ENCODE assay signal across 13 mouse cellular contexts in genomic region chr9:108204884-108205570, GRCm38 (mm10). TPM values are rescaled to one million over a fixed set of nuclear protein-coding genes. Genes with fewer than 3 reads are reported as not detected.
DNase-seq lines count a peak whose midpoint lies in the region; ATAC-seq and TF ChIP-seq lines count a peak whose summit lies in the region.
"Had no signal": no experiment of that assay in that cellular context is flagged by ENCODE, and none has a peak within 500 bp of the region (broad histone marks: within the 10 kb centered on the region; RNA-seq: fewer than 3 reads in every experiment).

No protein-coding gene starts in this region.

- WGBS in embryonic facial prominence, embryonic 10.5 days: 71% methylated on average over 8 of the region's 8 CpGs
- 29% methylated on average over 8 of the region's 8 CpGs for WGBS in hindbrain, embryonic 15.5 days
- WGBS in neural tube, embryonic 12.5 days: 52% methylated on average over 8 of the region's 8 CpGs
- WGBS in intestine, embryonic 15.5 days: 86% methylated on average over 8 of the region's 8 CpGs
- 80% methylated on average over 8 of the region's 8 CpGs for WGBS in kidney, embryonic 14.5 days

- peak; percentile 61 for ATAC-seq in hindbrain, embryonic 15.5 days (ENCODE audit: low FRiP score, low read depth)
- peak; percentile 59; the same call in 1 of the 2 replicates for ATAC-seq in neural tube, embryonic 12.5 days (ENCODE audit: low FRiP score, low read depth)
- no peak for ATAC-seq in intestine, embryonic 15.5 days
- no peak for ATAC-seq in kidney, embryonic 14.5 days (ENCODE audit: low FRiP score, low TSS enrichment)

- H3K36me3 ChIP-seq in embryonic facial prominence, embryonic 10.5 days (replicated peaks): peaks cover 49% of the 10 kb centered on the region
- H3K36me3 ChIP-seq in hindbrain, embryonic 15.5 days: peaks cover 30% of the 10 kb centered on the region
- peaks cover 34% of the 10 kb centered on the region for H3K36me3 ChIP-seq in neural tube, embryonic 12.5 days
- H3K36me3 ChIP-seq in intestine, embryonic 15.5 days: peaks cover 26% of the 10 kb centered on the region
- H3K36me3 ChIP-seq in kidney, embryonic 14.5 days (ENCODE audit: control insufficient read depth, insufficient read depth, low read length): peaks cover 41% of the 10 kb centered on the region

- no peak overlapping the region for H3K9ac ChIP-seq in hindbrain, embryonic 15.5 days
- no peak overlapping the region for H3K9ac ChIP-seq in neural tube, embryonic 12.5 days
- no peak overlapping the region for H3K9ac ChIP-seq in intestine, embryonic 15.5 days
- H3K9ac ChIP-seq in kidney, embryonic 14.5 days (ENCODE audit: low read depth, low read length): no peak overlapping the region
- H3K9ac ChIP-seq: limb, embryonic 13.5 days had no signal

- DNase-seq in layer of hippocampus, adult 2 months (ENCODE audit: low spot score in 2 of 2): no peak
- DNase-seq in layer of hippocampus, adult 9-10 months (ENCODE audit: low spot score): no peak
- DNase-seq in embryonic facial prominence, embryonic 10.5 days (ENCODE audit: low spot score): peak; percentile 31
- no peak for DNase-seq in urinary bladder, postnatal 10 days (ENCODE audit: low spot score)
- DNase-seq: adrenal gland, adult 8-10 months; cerebellum, adult 2 months; kidney, adult 11 months had no signal

- no peak overlapping the region for H3K4me2 ChIP-seq in hindbrain, embryonic 15.5 days
- H3K4me2 ChIP-seq in neural tube, embryonic 12.5 days (replicated peaks): no peak overlapping the region
- H3K4me2 ChIP-seq in intestine, embryonic 15.5 days (replicated peaks): no peak overlapping the region
- no peak overlapping the region for H3K4me2 ChIP-seq in kidney, embryonic 14.5 days (replicated peaks; ENCODE audit: low read depth, low read length)
- H3K4me2 ChIP-seq: limb, embryonic 13.5 days had no signal

- peak overlapping the region; percentile 85 for H3K27ac ChIP-seq in layer of hippocampus, adult 2 months
- 0 out of 2 replicates have a peak overlapping the region, but pooled peaks have one; percentile 24 for H3K27ac ChIP-seq in embryonic facial prominence, embryonic 10.5 days (replicated peaks)
- peak overlapping the region; percentile 70 for H3K27ac ChIP-seq in hindbrain, embryonic 15.5 days (replicated peaks)
- no peak overlapping the region for H3K27ac ChIP-seq in neural tube, embryonic 12.5 days
- no peak overlapping the region for H3K27ac ChIP-seq in intestine, embryonic 15.5 days
- no peak overlapping the region for H3K27ac ChIP-seq in kidney, embryonic 14.5 days (ENCODE audit: low read depth, low read length)
- H3K27ac ChIP-seq: limb, embryonic 13.5 days; stomach, postnatal 0 days had no signal

- peaks cover 21% of the 10 kb centered on the region for H3K4me1 ChIP-seq in embryonic facial prominence, embryonic 10.5 days
- H3K4me1 ChIP-seq in hindbrain, embryonic 15.5 days (replicated peaks): peaks cover 25% of the 10 kb centered on the region
- H3K4me1 ChIP-seq in neural tube, embryonic 12.5 days: peaks cover 14% of the 10 kb centered on the region
- peaks cover 5% of the 10 kb centered on the region for H3K4me1 ChIP-seq in intestine, embryonic 15.5 days (replicated peaks)
- H3K4me1 ChIP-seq in kidney, embryonic 14.5 days (ENCODE audit: control insufficient read depth, insufficient read depth, low read length): no peaks in the 10 kb centered on the region

- no peaks in the 10 kb centered on the region for H3K9me3 ChIP-seq in embryonic facial prominence, embryonic 10.5 days
- no peaks in the 10 kb centered on the region for H3K9me3 ChIP-seq in hindbrain, embryonic 15.5 days
- no peaks in the 10 kb centered on the region for H3K9me3 ChIP-seq in neural tube, embryonic 12.5 days
- H3K9me3 ChIP-seq in intestine, embryonic 15.5 days: no peaks in the 10 kb centered on the region
- no peaks in the 10 kb centered on the region for H3K9me3 ChIP-seq in kidney, embryonic 14.5 days (ENCODE audit: control insufficient read depth, low read length)
- H3K9me3 ChIP-seq: limb, embryonic 13.5 days had no signal

- H3K27me3 ChIP-seq in embryonic facial prominence, embryonic 10.5 days (replicated peaks; ENCODE audit: low read depth, poor library complexity, severe bottlenecking): no peaks in the 10 kb centered on the region
- no peaks in the 10 kb centered on the region for H3K27me3 ChIP-seq in hindbrain, embryonic 15.5 days
- H3K27me3 ChIP-seq in neural tube, embryonic 12.5 days (replicated peaks): no peaks in the 10 kb centered on the region
- no peaks in the 10 kb centered on the region for H3K27me3 ChIP-seq in intestine, embryonic 15.5 days (replicated peaks)
- H3K27me3 ChIP-seq in kidney, embryonic 14.5 days (ENCODE audit: control insufficient read depth, insufficient read depth, low read length): no peaks in the 10 kb centered on the region
- H3K27me3 ChIP-seq: limb, embryonic 13.5 days had no signal

- H3K4me3 ChIP-seq in layer of hippocampus, adult 2 months: no peak overlapping the region
- H3K4me3 ChIP-seq in embryonic facial prominence, embryonic 10.5 days: no peak overlapping the region
- no peak overlapping the region for H3K4me3 ChIP-seq in hindbrain, embryonic 15.5 days
- H3K4me3 ChIP-seq in neural tube, embryonic 12.5 days: no peak overlapping the region
- no peak overlapping the region for H3K4me3 ChIP-seq in intestine, embryonic 15.5 days (replicated peaks)
- no peak overlapping the region for H3K4me3 ChIP-seq in kidney, embryonic 14.5 days (ENCODE audit: low read length)
- H3K4me3 ChIP-seq: limb, embryonic 13.5 days had no signal

- TF ChIP-seq CTCF in layer of hippocampus, adult 2 months (conservative IDR thresholded peaks at IDR 0.05): no peak

RNA-seq across cellular contexts. Expression of gene Bsn, which starts 14.8 kb away (rescaled TPM):
- total RNA-seq in layer of hippocampus, adult 2 months (2021): 100 to 1,000 TPM; 236 to 246 TPM
- polyA plus RNA-seq in embryonic facial prominence, embryonic 10.5 days (2016; fragmentation: Nextera tagmentation; extraction: Ambion mirVana): 1.4 and 1.7 TPM in 2 replicates
- polyA plus RNA-seq in hindbrain, embryonic 15.5 days (2015; fragmentation: Nextera tagmentation; extraction: Ambion mirVana): 10.0 and 10.2 TPM in 2 replicates
- 5.3 and 6.5 TPM in 2 replicates for polyA plus RNA-seq in neural tube, embryonic 12.5 days (2016; fragmentation: Nextera tagmentation; extraction: Ambion mirVana)
- 4.7 and 4.9 TPM in 2 replicates for polyA plus RNA-seq in intestine, embryonic 15.5 days (2015; fragmentation: Nextera tagmentation; extraction: Ambion mirVana)
- polyA plus RNA-seq in kidney, embryonic 14.5 days (2014; fragmentation: Nextera tagmentation; extraction: Ambion mirVana): 0.76 and 0.77 TPM in 2 replicates

RNA-seq across cellular contexts. Expression of gene Dag1, which starts 58.7 kb away (rescaled TPM):
- total RNA-seq in layer of hippocampus, adult 2 months (2021): 10 to 100 TPM; 74.4 to 76.5 TPM
- 70.1 and 73.9 TPM in 2 replicates for polyA plus RNA-seq in embryonic facial prominence, embryonic 10.5 days (2016; fragmentation: Nextera tagmentation; extraction: Ambion mirVana)
- polyA plus RNA-seq in hindbrain, embryonic 15.5 days (2015; fragmentation: Nextera tagmentation; extraction: Ambion mirVana): 73.8 and 86.0 TPM in 2 replicates
- polyA plus RNA-seq in neural tube, embryonic 12.5 days (2016; fragmentation: Nextera tagmentation; extraction: Ambion mirVana): 55.6 and 63.4 TPM in 2 replicates
- polyA plus RNA-seq in intestine, embryonic 15.5 days (2015; fragmentation: Nextera tagmentation; extraction: Ambion mirVana): 72.9 and 75.1 TPM in 2 replicates
- polyA plus RNA-seq in kidney, embryonic 14.5 days (2014; fragmentation: Nextera tagmentation; extraction: Ambion mirVana): 60.7 and 129 TPM in 2 replicates

Comparison
In these comparisons a context has a peak if more than half of its experiments do, and no peak if none do; other contexts are left out.
1. H3K27ac ChIP-seq: peak in layer of hippocampus, adult 2 months (single experiment), embryonic facial prominence, embryonic 10.5 days (single experiment) and hindbrain, embryonic 15.5 days (single experiment); none in neural tube, embryonic 12.5 days (single experiment), intestine, embryonic 15.5 days (single experiment) and kidney, embryonic 14.5 days (single experiment).
2. ATAC-seq: peak in hindbrain, embryonic 15.5 days (single experiment) and neural tube, embryonic 12.5 days (single experiment); none in intestine, embryonic 15.5 days (single experiment) and kidney, embryonic 14.5 days (single experiment).